Mouse (Mus musculus): ENCODE measurements around the gene Cabin1.

Gene Cabin1

DNA sequence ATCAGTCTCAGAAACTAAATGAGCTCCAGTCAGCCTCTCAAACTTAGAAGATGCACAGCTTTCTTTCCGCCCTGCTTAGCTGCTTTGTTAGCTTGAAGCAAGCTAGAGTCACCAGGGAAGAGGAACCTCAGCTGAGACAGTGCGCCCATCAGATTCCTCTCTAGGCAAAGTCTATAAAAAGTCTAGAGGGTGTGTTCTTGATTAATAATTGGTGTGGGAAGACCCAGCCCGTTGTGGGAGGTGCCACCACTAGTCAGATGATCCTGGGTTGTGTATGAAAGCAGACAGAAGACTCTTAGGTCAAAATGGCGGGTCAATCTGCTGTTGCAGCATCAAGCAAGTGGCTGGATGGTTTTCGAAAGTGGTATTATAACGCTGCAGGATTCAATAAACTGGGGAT, 2.7 kb upstream of the Cabin1 start:
- no peak for DNase-seq

DNA sequence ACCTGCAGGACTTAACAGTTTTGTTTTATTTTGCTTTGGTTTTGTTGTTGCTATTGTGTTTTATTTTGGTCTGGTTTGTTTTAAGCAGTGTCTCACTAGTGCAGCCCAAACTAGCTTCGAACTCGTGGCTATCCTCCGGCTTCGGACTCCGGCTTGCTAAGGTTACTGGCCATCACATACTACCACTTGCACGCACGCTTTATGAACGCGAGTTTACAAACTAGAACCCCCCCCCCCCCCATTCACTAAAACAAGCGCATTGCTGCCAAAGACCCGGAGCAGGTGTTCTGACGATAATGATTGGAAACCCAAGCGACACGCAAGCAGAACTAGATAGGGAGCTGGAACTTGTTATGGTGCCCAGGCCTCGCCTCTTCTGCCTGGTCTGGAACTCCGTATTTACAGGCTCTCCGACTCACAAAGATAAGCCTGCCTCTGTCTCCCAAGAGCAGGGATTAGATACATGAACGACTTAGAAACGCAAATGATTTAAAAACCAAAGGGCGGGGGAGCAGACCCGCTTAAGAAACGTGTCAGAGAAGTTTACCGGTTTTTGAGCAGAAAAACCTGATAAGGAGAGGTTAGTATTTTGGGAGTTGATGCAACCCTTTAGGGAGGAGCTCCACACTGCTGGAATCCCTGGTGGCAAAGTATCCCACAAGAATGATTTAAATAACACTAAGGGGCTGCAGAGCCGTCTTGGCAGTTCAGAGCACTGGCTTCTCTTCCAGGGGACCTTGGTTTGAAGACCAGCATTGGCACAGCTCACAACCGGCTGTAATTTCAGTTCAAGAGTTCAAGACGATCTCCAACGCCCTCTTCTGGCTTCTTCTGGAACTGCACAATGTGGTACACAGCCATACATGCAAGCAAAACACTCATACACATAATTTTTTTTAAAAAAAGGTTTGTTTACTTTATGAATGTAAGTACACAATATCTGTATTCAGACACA, 655 bp upstream of the Cabin1 start:
- peak; percentile 86 to 87 for DNase-seq

DNA sequence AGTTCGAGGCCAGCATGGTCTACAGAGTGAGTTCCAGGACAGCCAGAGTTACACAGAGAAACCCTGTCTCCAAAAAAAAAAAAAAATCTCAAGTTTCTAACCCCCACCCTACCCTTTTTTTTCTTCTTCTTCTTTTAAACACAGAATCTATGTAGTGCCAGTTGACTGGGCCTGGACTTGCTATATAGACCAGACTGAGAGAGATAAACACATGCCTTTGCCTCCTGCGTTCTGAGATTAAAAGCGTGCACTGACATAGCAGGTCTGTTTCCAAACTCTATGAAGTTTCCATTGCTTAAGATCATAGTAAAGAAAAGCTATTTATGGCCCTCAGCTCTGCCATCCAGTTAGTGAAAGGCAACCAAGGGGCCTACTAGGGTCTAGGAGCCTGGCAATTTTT, 1.7 kb downstream of the Cabin1 start:
- no peak for DNase-seq

DNA sequence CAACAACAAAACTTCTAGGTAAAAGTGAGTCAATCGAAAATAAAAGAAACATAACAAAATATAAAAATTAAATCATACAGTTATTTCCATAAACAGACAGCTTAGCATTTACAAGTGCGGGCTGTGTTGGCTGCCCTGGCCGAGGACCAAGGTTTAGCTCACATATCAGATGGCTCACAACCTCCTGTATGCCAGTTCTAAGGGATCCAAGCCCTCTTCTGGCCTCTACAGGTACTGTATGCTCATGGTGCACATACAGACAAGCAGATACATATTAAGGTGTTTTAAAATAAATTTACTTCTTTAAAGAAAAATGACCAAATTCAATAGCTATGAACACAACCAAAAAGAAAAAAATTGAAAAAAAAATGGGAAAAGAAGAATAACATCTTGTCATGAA, 3.8 kb downstream of the Cabin1 start:
- peak; percentile 31 to 45 for DNase-seq

DNA sequence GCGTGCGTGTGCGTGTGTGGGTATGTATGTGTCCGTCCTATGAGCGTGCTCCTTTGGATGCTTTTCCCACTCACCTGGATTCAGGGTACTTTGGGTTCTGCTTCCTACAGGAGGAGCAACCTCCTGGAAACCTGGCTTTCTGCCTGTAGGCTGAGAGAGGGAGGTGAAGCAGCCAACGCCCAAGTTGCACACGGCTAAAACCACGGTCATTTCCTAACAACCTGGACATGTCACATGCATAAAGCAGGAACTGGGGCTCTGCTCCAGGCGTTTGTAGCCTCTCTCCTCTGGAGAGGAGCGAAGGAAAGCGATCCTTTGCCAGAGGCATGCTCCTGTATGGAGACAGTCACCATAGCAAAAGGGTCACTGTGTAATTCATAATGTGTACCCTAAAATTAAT, 7.4 kb downstream of the Cabin1 start:
- no peak for DNase-seq

DNA sequence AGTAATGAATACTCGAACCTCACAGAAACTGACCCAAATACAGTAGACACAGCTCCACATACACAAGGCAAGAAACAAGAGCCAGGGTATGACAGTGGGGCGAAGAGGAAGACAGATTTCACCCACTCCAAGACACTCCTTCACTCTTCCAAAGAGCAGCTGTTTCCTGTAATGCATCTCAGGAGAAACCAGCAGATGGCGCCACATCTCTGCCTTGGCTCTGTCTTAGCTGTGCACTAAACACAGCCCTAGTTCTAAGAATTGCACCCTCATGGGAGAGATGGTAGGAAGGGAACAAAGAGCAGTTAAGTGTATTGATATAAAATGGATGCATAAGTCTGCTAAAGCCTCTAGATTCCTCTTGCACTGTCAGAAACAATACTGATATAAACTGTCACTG, 20.1 kb downstream of the Cabin1 start:
- peak; percentile 84 to 85 for DNase-seq

DNA sequence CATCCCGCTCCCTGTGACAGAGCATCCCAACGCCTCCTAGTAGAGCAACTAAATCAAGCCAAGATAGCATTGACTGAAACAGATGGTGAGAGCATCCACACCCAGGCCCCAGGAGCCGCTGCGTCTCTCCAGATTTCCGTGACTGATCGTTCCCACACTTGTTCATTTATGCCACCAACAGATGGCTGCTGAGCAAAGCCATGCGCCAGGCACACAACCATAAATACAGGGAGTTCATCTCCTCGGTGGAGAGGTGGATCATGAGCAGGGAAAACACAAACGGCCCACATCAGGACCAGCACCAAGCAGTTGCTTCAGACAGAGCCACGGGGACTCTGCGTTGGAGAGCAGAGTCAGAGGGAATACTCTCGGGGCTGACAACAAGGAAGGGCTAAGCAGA, 20.8 kb downstream of the Cabin1 start:
- no peak for DNase-seq

DNA sequence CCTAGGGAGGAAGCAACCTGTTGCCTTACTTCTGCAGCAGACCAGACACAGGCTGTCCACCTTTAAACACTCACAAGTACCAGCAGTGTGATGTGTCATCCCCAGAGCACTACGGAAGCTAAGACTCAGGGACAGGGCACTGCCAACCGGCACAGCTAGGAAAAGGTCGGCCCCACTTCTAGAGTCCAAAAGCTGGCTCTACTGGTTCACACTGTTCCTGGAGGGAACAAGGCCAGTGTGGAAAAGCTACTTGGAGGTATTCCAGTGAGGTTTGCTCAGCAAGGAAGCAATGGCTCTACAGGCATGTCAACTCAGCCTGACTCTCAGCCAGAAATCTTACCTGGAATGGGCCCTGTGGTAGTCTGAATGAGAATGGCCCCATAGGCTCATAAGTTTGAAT, 23.3 kb downstream of the Cabin1 start:
- DNase-seq, result no peak

DNA sequence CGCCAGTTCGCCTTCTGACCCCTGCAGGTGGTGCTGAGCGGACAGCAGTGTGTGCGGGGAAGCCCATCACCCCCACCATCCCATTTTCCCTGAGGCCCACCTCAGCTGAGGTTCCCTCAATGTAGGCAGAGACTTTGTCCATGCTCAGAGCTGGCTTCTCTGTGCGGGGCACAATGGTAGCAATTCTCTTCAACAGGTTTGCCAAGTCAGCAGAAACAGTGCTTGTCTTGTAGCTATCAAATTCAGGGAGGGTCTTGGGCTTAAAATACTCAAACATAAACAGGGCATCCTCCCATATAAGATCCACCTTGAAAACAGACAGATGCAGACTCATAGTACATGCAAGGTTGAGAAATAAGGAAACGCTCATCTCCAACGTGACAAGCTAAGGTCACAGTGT, 38.7 kb downstream of the Cabin1 start:
- no peak for DNase-seq

DNA sequence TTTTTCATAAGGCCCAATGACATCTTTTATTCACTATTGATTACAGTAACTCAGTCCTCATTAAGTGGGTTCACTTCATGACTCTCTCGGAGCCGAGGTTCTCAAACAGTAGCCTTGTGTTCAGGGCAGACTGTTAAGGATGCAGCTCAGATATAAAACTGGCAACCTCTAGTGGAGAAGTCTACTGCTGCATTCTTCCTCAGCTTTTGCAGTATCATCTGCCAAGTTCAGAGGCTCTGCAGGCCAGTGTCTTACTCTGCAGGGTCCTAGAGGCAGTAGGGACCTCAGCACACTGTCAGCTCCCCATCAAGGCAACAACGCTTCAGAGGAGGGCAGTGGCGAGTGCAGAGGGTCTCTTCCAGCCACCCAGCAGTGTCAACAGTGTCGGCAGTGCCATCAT, 43.9 kb downstream of the Cabin1 start:
- DNase-seq, result no peak

DNA sequence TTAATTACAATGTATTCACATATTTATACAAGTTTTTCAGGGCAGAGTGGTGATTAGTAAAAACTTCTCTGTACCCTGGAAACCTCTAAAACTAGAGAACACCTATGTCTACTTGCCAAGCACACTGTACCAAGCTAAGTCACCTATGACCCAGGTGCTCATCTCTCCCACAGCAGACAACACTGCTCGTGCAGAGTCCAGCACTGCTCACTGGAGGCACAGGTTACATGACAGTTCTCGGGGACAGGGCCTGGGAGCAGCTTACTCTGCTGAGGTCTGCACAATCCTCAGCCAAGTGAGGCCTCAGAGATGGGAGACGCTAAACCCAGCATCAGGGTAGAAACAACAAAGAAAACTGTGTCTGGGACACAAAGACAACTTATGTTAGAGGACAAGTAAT, 49.3 kb downstream of the Cabin1 start:
- DNase-seq, result no peak

DNA sequence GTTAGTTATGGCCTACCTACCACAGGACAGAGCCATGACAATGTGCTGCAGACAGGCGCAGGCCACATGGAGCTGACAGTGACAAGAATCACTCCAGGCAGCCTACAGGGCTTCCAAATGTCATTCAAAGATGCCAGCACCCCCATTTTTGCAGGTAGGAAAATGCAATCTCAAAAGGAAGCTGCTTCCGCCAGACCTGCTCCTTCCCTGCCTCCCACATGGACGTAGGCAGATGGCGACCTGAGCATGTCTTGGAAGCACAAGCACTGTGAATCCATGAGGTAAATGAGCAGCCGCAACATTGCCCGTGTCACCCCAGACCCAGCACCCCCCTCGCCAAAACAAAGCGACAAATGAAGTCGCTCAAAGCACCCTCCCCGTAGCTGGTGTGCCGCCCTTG, 51.1 kb downstream of the Cabin1 start:
- no peak for DNase-seq

DNA sequence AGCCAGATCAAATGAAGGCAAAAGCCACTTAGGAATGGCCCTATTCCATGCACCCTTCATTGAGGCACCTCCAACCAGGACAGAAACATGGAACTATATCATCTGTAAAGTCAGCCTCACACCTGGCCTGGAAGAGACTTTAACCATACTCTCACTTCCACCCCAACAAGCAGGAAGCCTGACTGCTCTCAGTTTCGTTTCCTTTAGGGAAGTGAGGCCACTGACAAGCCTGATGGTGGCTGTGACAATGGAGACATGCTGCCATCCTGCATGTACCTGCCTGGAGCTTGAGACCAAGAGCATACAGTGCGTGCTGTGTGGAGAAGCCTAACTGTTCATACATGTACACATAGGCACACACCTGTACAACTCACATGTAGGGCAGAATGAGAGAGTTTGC, 53.9 kb downstream of the Cabin1 start:
- DNase-seq, result peak; percentile 61 to 68

DNA sequence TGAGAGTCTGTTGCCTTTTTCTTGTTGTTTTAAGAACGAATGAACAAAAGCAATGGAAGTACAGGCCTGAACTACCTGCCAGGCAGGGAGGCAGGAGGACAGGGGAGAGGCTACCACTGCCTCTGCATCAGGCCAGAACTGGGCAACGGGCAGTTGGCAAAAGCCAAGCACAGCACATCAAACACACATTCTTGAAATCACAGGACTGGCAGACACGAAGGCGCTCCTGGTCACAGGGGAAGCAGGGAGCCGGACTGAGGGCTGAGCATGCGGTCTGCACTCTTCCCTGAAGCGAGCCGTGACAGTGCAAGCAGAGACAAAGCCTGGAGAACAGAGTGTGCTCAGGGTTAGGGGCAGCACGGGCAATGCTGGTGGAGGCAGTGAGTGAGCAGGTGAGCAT, 54.9 kb downstream of the Cabin1 start:
- no peak for DNase-seq

DNA sequence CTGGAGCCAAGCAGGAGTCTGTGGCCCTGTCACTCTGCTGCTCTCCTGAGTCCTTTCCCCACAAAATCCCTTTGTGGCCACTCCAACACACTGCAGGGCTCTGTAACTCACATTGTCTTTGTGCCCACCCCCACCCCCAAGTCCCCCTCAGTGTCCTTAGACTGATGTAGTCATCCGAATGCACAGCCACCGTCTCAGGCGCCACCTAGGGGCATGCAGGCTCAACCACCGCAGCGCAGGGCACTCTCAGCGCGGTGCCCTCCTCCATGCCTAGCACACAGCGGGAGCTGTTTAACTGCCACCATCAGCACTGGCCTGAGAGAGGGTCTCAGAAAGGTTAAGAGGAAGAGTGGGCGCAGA, 55.5 kb downstream of the Cabin1 start:
- DNase-seq, result no peak

DNA sequence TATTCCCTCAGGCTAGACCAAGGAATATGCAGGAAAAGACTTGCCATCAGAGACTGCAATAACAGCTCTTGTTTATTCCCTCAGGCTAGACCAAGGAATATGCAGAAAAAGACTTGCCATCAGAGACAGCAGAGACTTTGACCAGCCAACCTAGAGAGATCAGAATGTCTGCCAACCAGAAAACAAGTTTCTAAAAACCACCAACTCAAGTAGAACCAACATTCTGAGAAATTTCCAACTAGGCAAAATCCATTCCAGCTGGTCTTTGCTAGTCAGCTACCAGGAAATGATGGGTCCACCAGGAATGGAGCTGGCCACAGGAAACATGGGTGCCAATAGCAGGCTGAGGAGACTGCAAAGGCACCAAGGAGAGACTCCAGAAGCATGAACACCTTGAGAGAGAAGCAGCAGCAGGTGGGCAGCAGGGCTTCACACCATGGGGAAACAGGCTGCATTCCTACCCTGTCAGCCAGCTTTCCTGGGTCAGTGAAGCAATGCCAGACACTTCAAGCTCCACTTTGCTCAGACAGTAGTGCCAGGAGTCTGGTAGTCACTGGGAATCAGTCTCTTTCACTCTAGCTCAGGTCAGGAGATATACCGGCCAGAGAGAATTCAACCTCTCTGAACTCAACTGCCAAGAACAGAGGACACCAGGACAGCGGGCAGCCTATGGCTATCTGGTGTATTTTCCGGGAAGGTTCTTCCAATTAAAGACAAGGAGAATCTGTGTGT, 56.1 kb downstream of the Cabin1 start:
- no peak for DNase-seq

DNA sequence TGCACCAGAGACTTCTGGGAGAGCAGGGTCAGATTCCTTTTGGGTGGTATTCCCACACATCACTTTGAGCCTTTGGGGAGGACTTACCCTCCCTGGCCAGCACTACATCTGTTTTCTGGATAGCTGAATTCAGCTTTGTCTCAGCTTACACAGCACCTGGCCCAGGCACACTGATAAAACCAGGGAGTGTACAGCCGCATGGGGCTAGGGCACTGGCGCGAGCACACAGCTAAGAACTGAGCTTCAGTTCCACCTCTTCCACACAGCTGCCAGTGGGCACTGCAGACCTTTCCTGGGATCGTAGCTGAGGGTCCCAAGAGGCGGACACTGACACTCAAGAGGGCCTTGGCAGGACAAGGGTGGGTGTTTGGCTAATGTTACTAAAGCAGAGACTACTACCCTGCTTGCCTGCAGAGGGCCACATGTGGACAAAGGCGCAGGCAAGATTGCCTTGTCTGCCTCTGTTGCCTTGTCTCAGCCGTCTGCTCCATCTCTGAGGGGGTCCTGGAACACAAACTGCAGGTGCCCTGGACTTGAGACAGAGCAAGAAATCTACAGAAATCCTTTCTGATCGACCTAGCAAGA, 57.4 kb downstream of the Cabin1 start:
- no peak for DNase-seq

DNA sequence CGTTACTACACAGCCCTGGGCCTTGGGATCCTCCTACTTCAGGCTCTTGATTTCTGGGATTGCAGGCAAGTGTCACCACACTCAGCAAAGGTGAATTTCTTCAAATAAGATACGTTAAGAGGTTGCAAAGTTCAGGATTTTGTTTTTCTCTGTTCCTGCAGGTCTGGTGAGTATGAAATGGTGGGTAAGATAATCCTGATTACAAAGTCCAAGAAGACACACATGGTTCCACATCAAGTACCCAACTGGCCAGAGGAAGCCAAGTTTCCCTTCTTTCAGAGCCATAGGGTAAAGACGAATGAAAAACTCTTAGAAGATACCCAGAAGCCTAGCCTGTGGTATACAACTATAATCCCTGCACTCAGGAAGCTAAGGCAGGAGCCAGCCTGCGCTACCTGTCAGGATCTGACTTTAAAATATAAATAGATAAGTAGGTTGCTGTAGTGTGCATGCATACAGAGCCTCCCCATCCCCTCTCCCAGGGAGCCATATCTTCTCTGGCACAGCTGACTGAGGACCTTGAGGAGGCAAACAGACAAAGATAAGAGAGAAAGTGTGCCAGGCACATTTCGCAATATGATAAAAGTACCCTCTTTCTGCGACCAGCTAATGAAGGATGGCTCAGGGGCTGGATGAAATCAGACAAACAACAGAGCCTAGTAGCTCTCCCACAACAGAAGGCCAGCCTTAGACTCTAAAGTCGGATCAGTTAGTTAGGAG, 58.3 kb downstream of the Cabin1 start:
- no peak for DNase-seq

DNA sequence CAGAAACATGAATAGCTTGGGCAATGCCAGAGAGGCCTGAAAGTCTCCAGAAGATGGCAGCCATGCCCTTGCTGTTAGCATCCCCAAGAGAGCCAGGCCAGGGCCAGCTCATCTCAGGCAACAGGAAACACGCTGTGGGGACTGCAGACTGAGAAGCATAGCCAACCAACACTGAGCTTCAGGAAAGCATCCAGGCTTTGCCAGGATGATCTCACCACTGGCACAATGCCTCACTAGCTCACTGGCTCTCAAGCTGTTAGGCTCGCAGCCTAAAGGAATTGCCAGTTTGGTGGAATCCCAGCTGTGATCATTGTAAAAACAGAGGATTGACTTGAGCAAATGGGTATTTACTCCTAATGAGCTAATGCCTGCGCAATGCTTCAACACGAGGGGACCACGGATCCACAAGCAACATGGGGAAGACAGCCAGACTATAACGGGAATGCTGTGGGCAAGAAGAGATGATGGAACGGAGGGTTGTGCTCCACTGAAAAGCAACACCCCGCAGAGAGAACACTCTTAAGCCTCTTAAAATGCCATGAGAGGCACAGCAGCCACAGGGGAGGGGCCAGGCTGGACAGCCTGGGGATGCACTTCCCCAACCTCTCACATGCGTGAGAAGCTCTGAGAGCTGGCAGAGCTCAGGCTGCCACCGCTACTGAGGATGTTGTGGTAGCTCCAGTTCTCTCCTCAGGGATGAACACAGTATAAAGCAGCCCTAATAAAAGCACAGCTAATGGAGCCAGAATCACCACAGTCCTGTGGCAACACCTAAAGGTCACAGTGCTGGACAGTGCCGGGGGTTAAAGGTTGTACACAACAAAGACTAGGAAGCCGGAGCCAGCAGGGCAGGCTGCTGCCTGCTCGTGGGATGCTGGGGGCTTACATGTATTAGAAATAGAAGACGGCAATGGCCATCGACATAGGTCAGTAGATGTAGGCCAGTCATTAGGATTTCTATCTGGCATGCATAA, 59.6 kb downstream of the Cabin1 start:
- no peak for DNase-seq

DNA sequence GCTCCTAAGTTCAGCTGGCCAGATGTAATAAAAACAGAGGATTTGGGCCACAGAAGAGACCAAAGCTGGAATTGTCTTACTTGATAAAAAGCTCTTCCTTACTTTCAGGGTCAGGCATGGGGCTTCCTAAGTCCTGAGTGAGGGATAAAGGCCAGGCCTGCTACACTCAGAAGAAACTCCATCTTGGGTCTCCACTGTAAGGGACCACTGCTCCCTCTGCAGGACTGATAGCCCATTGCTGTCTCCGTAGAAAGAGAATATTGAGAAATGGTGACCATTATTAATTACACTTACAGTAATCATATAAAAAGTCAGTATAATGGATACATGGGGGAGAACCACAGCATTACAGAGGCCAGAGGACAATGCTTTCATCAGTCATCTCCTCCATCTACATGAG, 60.6 kb downstream of the Cabin1 start:
- DNase-seq, result peak in 1 of 2 experiments; percentile 13

DNA sequence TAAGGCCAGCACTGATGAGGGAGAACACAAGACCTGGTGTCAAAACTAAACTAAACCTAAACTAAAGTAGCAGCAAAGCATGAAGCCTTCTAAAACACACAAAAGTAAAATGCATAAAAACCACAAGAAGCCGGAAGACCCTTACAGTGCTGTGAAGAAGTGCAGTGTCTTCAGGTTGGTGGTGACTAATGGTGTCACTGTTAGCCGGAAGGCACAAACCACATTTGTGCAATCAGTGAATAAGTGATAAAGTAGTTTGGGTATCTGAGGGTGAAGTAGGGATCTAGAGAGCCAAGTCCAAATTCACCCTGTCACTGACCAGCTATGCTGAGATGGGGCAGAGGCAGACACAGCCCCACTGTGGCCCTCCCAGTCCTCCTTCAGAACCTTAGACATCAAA, 61.6 kb downstream of the Cabin1 start:
- DNase-seq, result no peak

DNA sequence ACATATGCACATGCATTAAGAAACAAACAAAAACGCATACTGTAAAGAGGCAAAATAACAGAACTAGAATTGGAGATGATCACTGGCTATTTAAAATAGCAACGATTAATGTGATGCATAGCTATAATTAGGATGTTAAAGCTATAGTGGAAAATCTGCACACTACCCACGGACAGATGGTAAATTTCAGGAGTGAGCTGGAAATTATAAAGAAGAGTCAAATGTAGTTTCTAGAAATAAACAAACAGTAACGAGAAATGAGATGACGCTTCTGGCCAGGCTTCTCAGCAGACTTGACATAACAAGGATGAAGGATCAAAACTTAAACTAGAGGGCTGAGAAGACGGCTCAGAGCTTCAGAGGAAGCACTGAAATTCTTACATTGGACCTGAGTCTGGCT, 62.9 kb downstream of the Cabin1 start:
- DNase-seq, result no peak

All from B cell, adult 2 months (primary cell).